Mouse (Mus musculus): ENCODE measurements around the gene Amz1. TPM values are rescaled to one million over a fixed set of nuclear protein-coding genes. Genes with fewer than 3 reads are reported as not detected.

Gene Amz1
- total RNA-seq, 1 experiment from 2014 or later, result 14.4 TPM

- no peak for ATAC-seq (ENCODE audit: extremely low read depth, insufficient number of reproducible peaks, low FRiP score, poor library complexity, severe bottlenecking)
These were observed 68.3 kb downstream of the Amz1 start for GRCm38 (mm10) chr5:140792233-140792632.

- ATAC-seq (ENCODE audit: extremely low read depth, insufficient number of reproducible peaks, low FRiP score, poor library complexity, severe bottlenecking), result no peak
These were observed 70.8 kb downstream of the Amz1 start for GRCm38 (mm10) chr5:140794753-140795152.

GRCm38 (mm10) chr5:140795176-140795575 lies 71.2 kb downstream of the Amz1 start:
- no peak for ATAC-seq (ENCODE audit: extremely low read depth, insufficient number of reproducible peaks, low FRiP score, poor library complexity, severe bottlenecking)

GRCm38 (mm10) chr5:140796051-140796450 lies 72.1 kb downstream of the Amz1 start:
- no peak for ATAC-seq (ENCODE audit: extremely low read depth, insufficient number of reproducible peaks, low FRiP score, poor library complexity, severe bottlenecking)

GRCm38 (mm10) chr5:140798158-140798557 lies 74.2 kb downstream of the Amz1 start:
- no peak for ATAC-seq (ENCODE audit: extremely low read depth, insufficient number of reproducible peaks, low FRiP score, poor library complexity, severe bottlenecking)

GRCm38 (mm10) chr5:140798775-140799174 lies 74.8 kb downstream of the Amz1 start:
- ATAC-seq (ENCODE audit: extremely low read depth, insufficient number of reproducible peaks, low FRiP score, poor library complexity, severe bottlenecking), result no peak

- no peak for ATAC-seq (ENCODE audit: extremely low read depth, insufficient number of reproducible peaks, low FRiP score, poor library complexity, severe bottlenecking)
These were observed 75.3 kb downstream of the Amz1 start for GRCm38 (mm10) chr5:140799190-140799589.

- ATAC-seq (ENCODE audit: extremely low read depth, insufficient number of reproducible peaks, low FRiP score, poor library complexity, severe bottlenecking), result no peak
These were observed 76.5 kb downstream of the Amz1 start for GRCm38 (mm10) chr5:140800288-140800923.

GRCm38 (mm10) chr5:140801782-140802181 lies 77.9 kb downstream of the Amz1 start:
- no peak for ATAC-seq (ENCODE audit: extremely low read depth, insufficient number of reproducible peaks, low FRiP score, poor library complexity, severe bottlenecking)

GRCm38 (mm10) chr5:140806252-140806651 lies 82.3 kb downstream of the Amz1 start:
- no peak for ATAC-seq (ENCODE audit: extremely low read depth, insufficient number of reproducible peaks, low FRiP score, poor library complexity, severe bottlenecking)

- no peak for ATAC-seq (ENCODE audit: extremely low read depth, insufficient number of reproducible peaks, low FRiP score, poor library complexity, severe bottlenecking)
These were observed 83.0 kb downstream of the Amz1 start for GRCm38 (mm10) chr5:140806939-140807338.

Other genes with a start within 250 kb of the Amz1 start
- gene Chst12, start 218.6 kb upstream of the Amz1 start, total RNA-seq (2017), result 24.9 and 30.5 TPM in 2 replicates
- 0.86 TPM in 1 of 2 replicates, not detected in the other for gene Grifin, start 159.1 kb upstream of the Amz1 start, total RNA-seq (2017)
- gene Lfng, start 116.8 kb upstream of the Amz1 start, total RNA-seq (2017), result 229 and 273 TPM in 2 replicates
- gene Ttyh3, start 75.1 kb upstream of the Amz1 start, total RNA-seq (2017), result 54.6 and 59.8 TPM in 2 replicates
- 21.2 and 23.9 TPM in 2 replicates for gene Iqce, start 21.7 kb upstream of the Amz1 start, total RNA-seq (2017)
- 23.3 and 23.6 TPM in 2 replicates for gene Brat1, start 19.1 kb upstream of the Amz1 start, total RNA-seq (2017)
- gene Gna12, start 106.3 kb downstream of the Amz1 start, total RNA-seq (2017), result 9.9 and 11.5 TPM in 2 replicates